Mouse (Mus musculus) adrenal gland, postnatal 10 days (tissue): ENCODE measurements around the gene Oxnad1. TPM values are rescaled to one million over a fixed set of nuclear protein-coding genes. Genes with fewer than 3 reads are reported as not detected.
"Not testable (repeated sequence)": the region's sequence is repeated elsewhere in the genome, so short reads cannot be mapped to it uniquely, and the experiment has no call there.

Experiments
- DNase-seq: peaks from one replicate; pipeline ENCODE4 v3.0.0; 2021; ENCODE audit warnings: mixed read lengths
- total RNA-seq, 2 experiments: library from RNA; stranded (reverse); gene quantifications; 2 replicates each; pipeline ENCODE4 v1.2.3; 2021

Oxnad1 gene
- total RNA-seq, 2 experiments from 2014 or later = 49.9 to 59.8 TPM

DNA sequence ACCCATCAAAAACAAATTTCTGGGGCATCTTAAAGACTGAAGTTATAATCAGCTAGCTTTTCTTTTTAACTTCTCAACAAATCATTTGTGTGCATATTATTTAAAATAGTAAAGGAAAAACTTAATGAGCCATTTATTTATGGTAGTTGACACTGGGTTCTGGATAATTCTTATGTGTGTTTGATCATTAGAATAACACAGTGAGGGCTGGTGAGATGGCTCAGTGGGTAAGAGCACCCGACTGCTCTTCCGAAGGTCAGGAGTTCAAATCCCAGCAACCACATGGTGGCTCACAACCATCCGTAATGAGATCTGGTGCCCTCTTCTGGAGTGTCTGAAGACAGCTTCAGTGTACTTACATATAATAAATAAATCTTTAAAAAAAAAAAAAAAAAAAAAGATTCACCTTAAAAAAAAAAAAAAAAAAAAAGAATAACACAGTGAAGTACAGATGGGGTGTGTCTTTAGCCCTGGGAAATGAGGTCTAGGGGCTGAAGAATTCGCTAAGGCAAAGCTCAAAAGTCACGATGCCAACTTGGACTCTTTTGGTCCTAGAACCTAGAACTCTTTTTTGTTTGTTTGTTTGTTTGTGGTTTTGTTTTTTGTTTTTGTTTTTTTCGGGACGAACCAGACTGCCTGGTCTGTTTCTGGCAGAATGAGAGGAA lies 2.5 kb downstream of the Oxnad1 start:
- DNase-seq = not testable (repeated sequence)

DNA sequence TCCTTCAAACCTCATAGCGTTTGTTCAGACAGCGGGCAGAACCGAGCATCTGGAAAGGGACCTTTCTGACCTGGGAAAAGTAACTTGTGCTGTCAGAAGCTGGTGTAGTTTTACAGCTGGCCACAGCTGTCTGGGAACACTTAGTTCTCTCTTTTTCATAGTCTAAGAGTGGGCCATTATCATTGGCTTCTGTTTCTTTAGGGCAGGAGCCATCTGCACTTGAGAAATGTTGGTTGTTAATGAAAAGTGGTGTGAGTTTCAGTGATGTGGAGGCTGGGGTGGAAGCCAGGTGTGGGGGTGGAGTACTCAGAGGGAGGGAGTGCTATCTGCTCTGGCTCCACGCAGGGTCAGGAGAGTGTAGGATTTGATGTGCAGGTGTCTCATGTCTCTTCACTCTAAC lies 6.0 kb downstream of the Oxnad1 start:
- no peak for DNase-seq

DNA sequence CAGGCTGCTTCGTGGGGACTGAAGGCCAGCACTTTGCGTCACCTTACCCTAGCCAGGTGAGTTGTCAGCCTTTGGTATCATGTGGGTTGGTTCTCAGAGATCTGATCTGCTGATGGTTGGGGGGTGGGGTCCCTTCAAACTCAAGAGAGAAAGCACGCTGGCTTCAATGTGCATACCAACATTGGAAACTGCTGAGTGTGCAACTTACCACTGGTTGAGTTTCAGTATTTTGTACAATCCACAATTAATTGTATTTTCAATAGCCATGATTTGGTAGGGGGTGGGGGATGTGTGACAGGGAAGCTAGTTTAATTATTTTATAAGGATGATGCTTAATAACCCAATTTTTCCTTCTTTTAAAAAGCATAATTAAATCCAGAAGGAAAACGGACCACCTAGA lies 6.5 kb downstream of the Oxnad1 start:
- no peak for DNase-seq

DNA sequence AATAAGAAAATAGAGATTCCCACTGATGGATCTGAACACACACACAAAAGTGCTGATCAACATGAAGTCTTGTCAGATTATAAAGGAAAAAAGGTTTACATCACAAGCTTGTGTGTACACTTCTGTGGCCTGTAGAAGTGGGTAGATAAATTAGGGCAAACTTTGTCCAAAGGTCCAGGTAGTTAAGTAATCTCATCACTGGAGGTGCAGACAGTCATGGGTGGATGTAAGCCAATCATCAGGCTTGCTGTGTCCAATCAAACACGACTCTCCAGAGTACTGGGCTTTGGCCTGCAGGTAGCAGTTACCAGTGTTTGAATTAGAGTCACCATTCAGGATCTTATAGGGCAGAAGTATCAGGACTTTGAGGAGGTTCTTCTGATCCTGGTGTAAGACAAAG lies 7.8 kb downstream of the Oxnad1 start:
- DNase-seq = no peak

DNA sequence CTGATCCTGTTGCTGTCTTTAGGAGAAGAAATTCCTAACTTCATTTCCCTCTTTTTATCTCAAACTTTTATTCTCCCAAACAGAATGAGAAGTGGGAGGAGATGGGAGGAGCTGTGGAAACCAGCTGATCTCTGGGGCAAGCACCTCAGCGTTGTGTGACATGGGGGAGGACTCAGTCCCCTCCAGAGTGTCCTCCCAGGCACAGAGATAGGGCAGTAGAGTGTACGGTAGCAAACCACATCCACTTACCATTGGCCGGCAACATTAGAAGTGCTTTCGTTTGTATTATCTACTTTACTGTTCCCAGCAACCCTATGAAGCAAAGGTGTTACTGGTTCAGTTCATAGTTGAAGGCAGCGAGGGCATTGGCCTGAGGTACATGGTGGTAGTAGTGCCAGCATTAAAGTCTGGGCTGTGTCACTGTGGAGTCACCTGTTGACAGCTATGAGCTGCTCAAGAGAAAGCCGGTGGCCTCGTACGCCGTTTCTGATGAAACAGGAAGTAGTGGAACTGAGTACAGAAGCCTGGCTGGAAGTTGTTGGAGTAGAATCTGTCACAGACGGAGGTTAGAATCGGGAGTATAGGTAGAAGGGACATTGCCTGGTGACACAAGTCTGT lies 8.4 kb downstream of the Oxnad1 start:
- DNase-seq = no peak

DNA sequence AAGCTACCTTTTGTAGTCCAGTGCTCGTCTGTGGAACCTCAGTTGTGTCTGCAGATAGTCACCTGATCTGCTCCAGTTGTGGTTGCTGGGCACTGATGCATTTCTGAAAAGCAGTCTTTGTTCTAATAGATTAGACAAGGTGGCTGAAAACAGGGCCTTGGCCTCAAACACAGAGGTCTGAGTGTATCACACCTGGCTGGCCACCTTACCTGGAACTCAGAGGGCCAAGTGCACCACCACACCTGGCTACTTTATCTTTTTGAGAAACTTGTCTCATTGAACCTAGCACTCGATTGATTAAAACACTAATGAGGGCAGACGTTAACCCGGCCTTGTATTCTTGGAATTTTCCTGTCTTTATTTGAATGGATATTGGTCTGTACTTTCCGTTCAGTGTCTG lies 10.5 kb downstream of the Oxnad1 start:
- DNase-seq = no peak

DNA sequence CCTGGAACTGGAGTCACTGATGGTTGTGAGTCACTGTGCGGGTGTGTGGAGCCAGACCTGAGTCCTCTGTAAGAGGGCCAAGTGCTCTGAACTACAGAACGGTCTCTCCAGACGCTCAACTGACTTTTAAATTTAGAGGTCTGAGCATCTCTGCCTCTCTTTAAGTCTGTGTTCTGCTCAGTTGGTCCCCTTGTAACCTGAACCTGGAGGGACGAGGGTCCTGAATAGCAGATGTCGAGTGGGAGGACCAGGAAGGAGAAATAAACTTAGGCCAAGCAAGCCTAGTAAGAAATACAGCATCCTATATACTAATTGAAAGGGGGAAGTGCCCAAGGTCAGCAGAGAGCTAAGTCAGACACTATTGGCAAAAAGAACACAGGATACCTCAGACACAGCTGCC lies 11.6 kb downstream of the Oxnad1 start:
- DNase-seq = no peak

DNA sequence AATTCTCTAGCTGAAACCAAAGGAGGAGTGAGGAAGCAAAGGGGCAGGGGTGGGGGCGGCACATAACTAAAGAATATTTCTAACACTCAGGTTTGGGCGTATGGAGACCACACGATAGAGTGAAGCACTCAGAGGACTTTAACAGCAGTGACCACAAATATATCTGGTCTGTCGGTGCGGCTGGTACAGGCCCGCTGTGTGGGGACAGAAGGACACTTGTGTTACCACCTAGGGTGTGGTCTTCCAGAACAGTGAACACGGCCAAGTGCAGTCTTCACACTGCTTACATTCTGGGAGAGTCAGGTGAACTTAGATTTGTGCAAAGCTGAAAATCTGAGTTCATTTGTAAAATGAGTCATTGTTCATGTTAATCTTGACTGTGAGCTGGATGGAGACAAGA lies 12.5 kb downstream of the Oxnad1 start:
- DNase-seq = no peak

DNA sequence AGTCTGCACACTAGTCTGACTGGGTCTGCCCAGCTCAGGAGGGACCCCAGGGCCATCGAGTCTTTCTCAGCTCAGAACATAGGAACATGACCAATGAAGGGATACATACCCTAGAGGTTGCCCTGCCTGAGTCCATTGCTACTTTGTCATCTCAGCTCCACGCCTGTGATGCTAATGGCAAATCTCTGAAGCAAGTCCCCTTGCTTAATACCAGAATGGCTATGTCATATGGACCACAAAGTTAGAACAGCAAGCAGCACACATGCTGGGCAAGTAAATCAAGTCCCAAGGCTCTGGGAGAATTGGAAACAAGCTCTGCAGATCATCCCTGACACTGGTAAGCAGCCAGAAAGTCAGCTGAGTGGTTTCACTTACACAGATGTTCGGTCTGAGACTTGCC lies 13.8 kb downstream of the Oxnad1 start:
- no peak for DNase-seq

DNA sequence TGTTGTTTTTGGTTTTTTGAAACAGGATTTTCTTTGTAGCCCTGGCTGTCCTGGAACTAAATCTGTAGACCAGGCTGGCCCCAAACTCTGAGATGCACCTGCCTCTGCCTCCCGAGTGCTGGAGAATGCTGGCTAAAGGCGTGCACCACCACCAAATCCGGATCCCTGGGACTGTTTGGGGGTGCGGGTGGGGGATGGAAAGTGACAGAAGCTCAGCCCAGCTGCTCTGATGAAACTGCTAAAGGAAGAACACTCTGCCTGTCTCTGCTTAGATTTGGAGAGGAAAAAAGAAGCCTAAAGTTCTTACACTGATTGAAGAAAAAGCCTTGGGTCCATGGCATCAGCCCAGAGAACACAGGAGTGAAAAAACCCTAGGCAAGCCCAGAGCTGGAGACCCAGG lies 18.4 kb downstream of the Oxnad1 start:
- no peak for DNase-seq

DNA sequence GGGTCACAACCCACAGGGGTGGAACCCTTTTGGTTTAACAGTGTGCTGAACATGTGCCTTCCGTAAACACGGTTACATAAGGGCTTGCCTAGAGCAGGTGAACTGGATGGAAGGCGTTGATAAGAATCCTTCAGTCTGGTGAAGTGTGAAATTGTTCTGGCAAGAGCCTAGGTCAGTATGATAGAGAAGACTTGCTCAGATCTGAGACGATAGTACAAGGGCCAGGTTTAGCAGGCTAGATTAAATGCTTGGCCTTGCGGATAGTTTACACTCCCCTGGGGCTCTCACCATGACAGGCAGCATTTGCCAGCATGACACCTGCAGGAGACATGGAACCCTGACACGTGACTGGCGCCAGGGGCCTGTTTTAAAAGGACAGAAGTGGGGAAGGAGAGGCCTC lies 20.5 kb downstream of the Oxnad1 start:
- DNase-seq = no peak

DNA sequence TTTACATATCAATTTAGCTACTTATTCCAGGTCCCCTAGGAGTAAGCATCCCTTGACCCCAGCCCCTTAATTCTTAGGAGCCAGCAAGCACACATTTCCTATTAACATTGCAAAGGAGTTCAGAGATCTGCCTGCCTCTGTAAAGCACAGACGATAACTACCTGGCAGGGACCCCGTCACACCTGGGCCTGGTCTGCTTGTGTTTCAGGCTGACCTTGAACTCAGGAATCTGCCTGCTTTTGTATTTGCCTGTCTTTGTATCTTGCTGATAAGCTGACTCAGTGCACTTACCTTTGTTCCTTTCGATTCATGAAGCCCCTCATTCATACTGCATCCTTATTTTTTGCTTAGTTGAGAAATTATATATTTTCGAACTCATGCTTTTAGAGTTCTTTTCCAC lies 21.7 kb downstream of the Oxnad1 start:
- DNase-seq = no peak

DNA sequence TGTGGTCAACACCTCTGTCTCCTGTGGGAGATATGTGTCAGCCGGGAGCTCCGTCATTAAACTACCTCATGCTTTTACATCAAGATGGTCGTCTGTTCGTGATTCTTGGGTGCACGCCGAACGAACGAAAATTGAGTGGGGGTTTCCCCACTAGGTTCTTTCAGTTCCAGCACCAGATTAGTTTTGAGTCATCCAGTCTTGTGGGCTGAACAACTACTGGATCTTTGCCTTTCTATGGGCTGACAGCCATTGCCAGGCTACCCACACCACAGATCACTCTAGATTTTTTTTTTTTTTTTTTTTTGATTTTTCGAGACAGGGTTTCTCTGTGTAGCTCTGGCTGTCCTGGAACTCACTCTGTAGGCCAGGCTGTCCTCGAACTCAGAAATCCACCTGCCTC lies 26.9 kb downstream of the Oxnad1 start:
- DNase-seq = not testable (repeated sequence)

DNA sequence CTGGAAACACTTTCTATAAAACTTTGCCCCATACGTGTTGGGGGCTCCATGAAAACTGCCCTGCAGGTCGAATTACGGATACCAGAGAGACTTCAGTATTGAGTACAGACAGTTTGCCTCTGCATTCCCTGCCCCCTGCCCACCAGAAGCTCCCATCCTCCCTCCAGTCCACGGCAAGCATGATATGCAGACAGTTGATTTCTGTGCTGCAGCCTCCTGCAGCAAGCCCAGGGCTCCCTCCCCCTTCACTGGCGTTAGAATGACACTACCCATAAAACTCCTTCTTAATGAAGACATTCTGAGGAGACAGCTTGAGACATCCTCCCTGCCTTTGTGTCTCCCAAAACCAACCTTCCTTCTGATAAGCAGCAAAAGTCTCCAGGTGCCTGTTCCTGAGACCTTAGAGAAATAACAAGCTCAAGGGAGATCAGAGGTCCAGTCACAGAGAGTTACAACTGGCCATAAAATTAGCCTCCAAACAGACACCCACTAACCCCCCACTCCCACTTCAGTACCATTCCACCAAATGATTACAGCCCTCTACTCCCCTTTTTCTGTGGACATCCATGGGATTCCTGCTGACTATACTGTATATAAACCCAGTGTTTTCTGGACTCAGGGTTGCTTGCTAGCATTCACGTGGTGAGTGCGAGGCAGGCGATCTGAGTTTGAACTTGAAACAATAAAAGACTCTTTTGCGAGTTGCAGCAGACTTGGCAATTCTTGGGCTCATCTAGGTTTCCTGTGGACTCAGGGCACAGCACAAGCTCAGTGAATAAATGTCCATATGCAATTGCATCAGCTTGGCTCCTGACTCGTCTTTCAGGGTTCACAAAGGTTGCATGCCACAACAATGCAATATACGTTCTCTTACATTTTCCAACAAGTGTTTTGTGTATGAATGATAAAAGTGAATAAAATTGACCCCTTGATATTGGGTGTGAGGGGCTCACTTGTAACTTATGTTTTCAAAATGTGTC lies 36.1 kb downstream of the Oxnad1 start:
- no peak for DNase-seq

DNA sequence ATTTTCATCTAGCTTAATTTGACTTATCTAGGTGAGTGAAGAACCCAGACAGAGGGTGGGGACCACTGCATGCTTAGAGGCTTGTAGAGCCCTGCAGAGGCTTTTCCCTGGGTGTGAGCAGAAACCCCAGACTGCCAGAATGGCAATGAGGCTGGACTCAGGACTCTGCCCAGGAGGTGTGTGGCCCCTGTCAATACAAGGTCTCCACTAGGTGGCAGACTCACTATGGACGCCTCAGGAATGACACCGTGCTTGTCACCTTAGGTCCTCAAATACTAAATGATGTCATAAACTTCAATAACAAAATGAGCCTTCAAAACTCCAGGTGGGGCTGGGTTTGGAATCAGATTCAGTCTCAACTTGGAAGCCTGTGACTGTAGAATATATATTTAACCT lies 36.7 kb downstream of the Oxnad1 start:
- DNase-seq = peak; percentile 52

DNA sequence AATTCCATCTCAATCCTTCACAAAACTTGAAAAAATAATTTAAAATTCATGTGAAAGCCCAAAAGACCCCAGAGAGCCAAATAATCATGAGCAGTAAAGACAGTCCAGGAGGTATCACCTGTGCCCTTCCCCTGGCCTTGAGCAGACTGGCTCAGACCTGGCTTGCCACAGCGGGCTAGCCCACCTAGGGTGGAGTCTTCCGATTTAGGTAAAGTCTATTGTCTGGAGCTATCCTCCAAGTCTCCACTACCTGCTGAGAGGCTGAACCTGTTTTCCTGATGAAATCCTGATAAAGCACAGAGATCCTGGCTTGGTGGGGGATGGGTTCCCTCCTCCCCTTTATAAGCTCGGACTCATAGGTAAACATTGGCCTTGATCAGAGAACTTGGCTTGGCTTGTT lies 39.1 kb downstream of the Oxnad1 start:
- DNase-seq = no peak

DNA sequence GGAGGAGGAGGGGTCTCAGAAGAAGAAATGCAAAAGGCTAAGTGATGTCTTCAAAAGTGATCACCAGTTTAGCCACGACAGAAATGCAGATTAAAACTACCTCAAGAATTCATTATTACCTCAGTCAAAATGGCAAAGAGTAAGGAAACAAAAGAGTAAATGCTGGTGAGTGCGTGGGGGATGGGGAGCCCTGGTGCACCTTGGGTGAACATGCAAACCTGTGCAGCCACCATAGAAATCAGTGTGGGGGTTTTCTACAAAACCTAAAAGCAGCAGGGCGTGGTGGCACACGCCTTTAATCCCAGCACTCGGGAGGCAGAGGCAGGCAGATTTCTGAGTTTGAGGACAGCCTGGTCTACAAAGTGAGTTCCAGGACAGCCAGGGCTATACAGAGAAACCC lies 40.1 kb downstream of the Oxnad1 start:
- DNase-seq = not testable (repeated sequence)

DNA sequence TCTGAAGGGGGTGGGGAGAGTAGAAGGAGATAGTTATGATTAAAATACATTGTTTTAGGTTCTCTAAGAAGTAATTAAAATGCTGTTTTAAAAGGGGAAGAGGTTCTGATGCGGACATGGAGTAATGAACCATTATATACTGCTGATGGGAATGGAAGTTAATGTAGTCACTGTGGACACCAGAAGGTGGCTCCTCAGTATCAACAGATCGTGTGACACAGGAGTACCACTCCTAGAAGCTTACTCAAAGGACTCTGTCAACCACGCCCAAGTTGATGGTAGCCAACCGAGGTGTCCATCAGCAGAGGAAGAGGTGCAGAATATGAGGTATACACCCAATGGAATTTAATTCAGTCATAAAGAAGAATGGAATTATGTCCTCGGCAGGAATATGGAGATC lies 43.2 kb downstream of the Oxnad1 start:
- DNase-seq = no peak

DNA sequence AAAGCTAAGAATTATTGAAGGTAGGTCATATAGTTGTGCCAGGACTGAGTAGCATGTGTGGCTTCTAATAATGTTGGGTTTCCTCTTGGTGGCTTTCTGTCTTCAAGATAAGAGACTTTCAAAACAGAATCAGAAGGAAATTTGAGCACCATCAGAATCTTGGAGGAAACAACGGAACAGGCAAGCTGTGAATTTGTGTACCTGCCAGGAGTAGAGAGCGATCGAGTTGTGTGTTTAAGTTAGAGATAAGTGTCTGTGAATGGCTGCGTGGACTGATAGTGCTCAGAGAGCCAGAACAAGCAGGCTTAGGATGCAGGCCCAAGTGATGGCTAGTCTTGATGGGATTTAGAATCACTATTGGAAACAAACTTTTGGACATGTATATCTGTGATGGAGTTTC lies 46.7 kb downstream of the Oxnad1 start:
- DNase-seq = no peak

DNA sequence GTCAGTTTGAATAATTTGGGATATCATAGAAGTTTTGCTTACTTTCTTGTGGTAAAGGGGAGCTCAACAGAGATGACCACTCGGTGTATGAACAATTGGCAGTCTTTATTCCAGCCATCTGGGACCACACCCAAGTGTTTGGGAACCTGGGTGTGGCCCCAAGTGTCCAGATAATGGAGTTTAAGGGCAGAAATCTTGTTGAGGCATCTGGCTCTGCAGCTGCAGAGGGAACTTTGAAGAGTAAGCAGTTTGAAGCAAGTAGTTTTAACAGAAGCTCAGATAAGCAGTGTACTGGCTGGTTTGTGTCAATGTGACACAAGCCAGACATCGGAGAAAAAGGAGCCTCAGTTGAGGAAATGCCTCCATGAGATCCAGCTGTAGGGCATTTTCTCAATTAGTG lies 49.1 kb downstream of the Oxnad1 start:
- no peak for DNase-seq

DNA sequence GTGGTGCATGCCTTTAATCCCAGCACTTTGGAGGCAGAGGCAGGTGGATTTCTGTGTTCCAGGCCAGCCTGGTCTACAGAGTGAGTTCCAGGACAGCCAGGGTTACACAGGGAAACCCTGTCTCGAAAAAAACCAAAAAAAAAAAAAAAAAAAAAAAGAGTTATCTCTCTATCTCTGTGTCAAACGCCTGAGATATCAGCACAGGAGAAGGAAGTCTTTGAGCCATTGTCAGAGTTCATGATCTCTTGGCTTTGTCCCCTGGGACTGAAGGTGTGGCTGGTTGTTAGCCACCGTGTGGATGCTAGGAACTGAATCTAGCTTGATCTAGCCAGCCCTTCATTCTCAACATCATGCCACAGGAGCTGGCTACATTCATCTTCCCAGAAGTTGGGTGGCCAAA lies 51.3 kb downstream of the Oxnad1 start:
- not testable (repeated sequence) for DNase-seq

DNA sequence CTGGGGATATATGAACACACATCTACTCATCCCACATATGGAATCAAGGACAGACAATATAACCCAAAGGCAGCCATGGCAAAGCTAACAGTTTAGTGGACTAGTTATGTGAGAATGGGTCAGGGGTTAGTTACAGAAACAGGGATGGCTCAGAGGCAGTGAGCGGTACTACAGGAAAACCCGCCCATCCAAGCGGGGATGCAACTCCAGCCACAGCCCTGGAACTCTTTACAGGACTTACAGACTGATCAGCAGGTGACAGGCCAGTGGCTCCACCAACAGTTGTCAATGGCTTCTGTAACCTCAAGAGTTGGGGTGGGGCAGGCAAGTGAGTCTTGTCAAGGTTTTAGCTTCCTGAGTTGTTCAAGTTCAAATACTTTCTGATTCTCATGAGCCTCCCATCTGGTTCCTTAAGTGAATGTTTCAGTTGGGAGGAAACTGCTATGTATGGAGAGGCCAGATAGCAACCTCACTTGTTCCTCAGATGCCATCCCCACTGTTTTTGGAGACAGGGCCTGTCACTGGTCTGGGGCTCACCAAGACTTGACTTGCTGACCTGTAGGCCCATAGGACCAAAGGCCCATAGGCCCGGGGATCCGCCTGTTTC lies 55.3 kb downstream of the Oxnad1 start:
- DNase-seq = no peak

DNA sequence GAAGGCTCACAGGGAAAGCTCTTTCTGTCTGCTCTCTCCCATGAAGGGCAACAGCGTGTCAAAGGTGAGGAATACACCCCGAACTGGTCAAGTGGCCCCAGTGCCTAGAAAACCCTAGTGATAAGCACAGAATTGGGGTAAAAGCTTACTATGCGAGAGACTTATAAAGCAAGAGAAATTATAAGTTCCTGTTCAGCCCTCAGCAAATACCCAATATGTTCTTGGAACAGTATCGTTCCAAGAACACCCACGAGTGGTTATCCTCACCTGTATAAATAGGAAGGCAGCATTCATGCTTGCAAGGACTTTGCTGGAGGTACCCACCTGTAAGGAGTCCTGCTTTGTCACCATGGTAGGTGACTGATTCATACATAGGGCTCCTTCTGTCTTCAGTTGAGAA lies 56.5 kb downstream of the Oxnad1 start, which contains the start of gene Msmb:
Gene Msmb, plus strand, starts transcription at position 301 of the 400 bp plus-strand sequence.
- DNase-seq = no peak
